Mouse (Mus musculus) heart, embryonic 15.5 days (tissue): ENCODE measurements around the gene Tnfrsf9. TPM values are rescaled to one million over a fixed set of nuclear protein-coding genes. Genes with fewer than 3 reads are reported as not detected.

ENCODE experiments used
- ATAC-seq: fragments of 200-750 bp; cut with Nextera tagmentation; replicated peaks from 2 replicates; pipeline ENCODE4 v1.8.0; 2017; ENCODE audit warnings: low read depth, moderate TSS enrichment; ENCODE audit not compliant: insufficient number of reproducible peaks, insufficient read depth, low FRiP score
- H3K27ac ChIP-seq: fragments of 300-500 bp; sonication (generic); 2 replicates; pipeline ENCODE4 v1.5.1; 2015; ENCODE audit warnings: mild to moderate bottlenecking, inconsistent platforms
- H3K27me3 ChIP-seq: fragments of 300-500 bp; sonication (generic); 2 replicates; pipeline ENCODE4 v1.6.1; 2015; ENCODE audit warnings: inconsistent platforms
- H3K36me3 ChIP-seq: fragments of 300-500 bp; sonication (generic); 2 replicates; pipeline ENCODE4 v1.6.1; 2015; ENCODE audit warnings: mild to moderate bottlenecking, inconsistent platforms
- H3K4me1 ChIP-seq: fragments of 300-500 bp; sonication (generic); replicated peaks from 2 replicates; pipeline ENCODE4 v1.6.1; 2015; ENCODE audit warnings: inconsistent platforms
- H3K4me2 ChIP-seq: fragments of 300-500 bp; sonication (generic); 2 replicates; pipeline ENCODE4 v1.6.1; 2015; ENCODE audit warnings: inconsistent platforms, mild to moderate bottlenecking, moderate library complexity
- H3K4me3 ChIP-seq: fragments of 300-500 bp; sonication (generic); 2 replicates; pipeline ENCODE4 v1.5.1; 2015; ENCODE audit warnings: mild to moderate bottlenecking, inconsistent platforms
- H3K9ac ChIP-seq: fragments of 300-500 bp; sonication (generic); 2 replicates; pipeline ENCODE4 v1.6.1; 2015; ENCODE audit warnings: mild to moderate bottlenecking, inconsistent platforms
- H3K9me3 ChIP-seq: fragments of 300-500 bp; sonication (generic); replicated peaks from 2 replicates; pipeline ENCODE4 v1.6.1; 2016; ENCODE audit warnings: inconsistent platforms
- WGBS: fragments of 180-500 bp; shearing (Covaris S2); methylation state at CpG from one replicate; pipeline ENCODE4 v1.1.7; 2015; ENCODE audit warnings: mixed read lengths; 5-methylcytosine and 5-hydroxymethylcytosine counted together
- polyA plus RNA-seq: library from polyadenylated mRNA; unstranded; fragments of >200 nt; fragmentation: Nextera tagmentation; extraction: Ambion mirVana; gene quantifications from 2 replicates; pipeline ENCODE4 v1.2.1, GENCODE M21; 2015

Gene Tnfrsf9
- 2.0 and 2.6 TPM in 2 replicates for polyA plus RNA-seq

GRCm38 (mm10) chr4:150914290-150914733 lies at the start of gene Tnfrsf9, which contains the start of gene Park7:
Tnfrsf9 (plus strand) TSS chr4:150914562.
Park7 (minus strand) TSS chr4:150914437.
- Histone ChIP-seq H3K27me3 (no peaks in the 10 kb centered on the region), H3K27ac (peak within 1 kb of the TSS; percentile 86), H3K4me1 (peaks cover 17% of the 10 kb centered on the region), H3K36me3 (no peaks in the 10 kb centered on the region), H3K4me2 (peak within 1 kb of the TSS; percentile 69), H3K9ac (peak within 1 kb of the TSS; percentile 68), H3K9me3 (no peaks in the 10 kb centered on the region), H3K4me3 (peak within 1 kb of the TSS; percentile 70)
- ATAC-seq: peak; percentile 83
- 0% methylated on average over 48 of the region's 48 CpGs for WGBS

DNA sequence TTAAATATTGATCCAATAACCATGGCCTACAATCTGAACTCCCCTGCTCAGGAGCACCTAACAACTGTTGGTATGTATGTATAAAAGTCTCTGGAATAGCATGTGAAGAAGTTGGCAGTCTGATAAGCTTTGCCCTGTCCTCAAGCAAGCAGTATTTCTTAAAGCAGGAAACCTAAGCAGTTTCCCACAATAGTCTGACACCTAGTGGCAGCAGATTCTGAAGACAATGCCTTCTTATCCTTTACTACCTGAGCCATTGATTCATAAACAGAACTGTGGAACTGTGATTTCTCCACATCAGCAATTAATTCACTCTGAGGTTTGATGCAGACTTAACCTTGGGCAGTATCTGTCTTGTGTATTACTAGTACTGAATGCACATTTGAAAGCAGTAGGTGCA lies 49.0 kb upstream of the Tnfrsf9 start:
- Histone ChIP-seq H3K9ac (no peak overlapping the region), H3K4me2 (no peak overlapping the region), H3K9me3 (no peaks in the 10 kb centered on the region), H3K4me1 (peaks cover 14% of the 10 kb centered on the region), H3K36me3 (peaks cover 25% of the 10 kb centered on the region), H3K27ac (no peak overlapping the region), H3K4me3 (no peak overlapping the region), H3K27me3 (no peaks in the 10 kb centered on the region)
- no peak for ATAC-seq

- ATAC-seq: no peak
- peaks cover 25% of the 10 kb centered on the region for H3K36me3 ChIP-seq
- no peak overlapping the region for H3K9ac ChIP-seq
- H3K4me1 ChIP-seq: peaks cover 17% of the 10 kb centered on the region
- no peak overlapping the region for H3K4me3 ChIP-seq
- H3K27ac ChIP-seq: no peak overlapping the region
- H3K4me2 ChIP-seq: no peak overlapping the region
- no peaks in the 10 kb centered on the region for H3K27me3 ChIP-seq
- 85% methylated on average over 11 of the region's 11 CpGs for WGBS
- H3K9me3 ChIP-seq: no peaks in the 10 kb centered on the region
Observed at GRCm38 (mm10) chr4:150866069-150866468, 48.3 kb upstream of the Tnfrsf9 start.

GRCm38 (mm10) chr4:150866494-150866893 lies 47.9 kb upstream of the Tnfrsf9 start:
- no peak overlapping the region for H3K9ac ChIP-seq
- 87% methylated on average over 12 of the region's 12 CpGs for WGBS
- H3K9me3 ChIP-seq: no peaks in the 10 kb centered on the region
- peaks cover 25% of the 10 kb centered on the region for H3K36me3 ChIP-seq
- no peak overlapping the region for H3K4me3 ChIP-seq
- no peak overlapping the region for H3K27ac ChIP-seq
- peaks cover 19% of the 10 kb centered on the region for H3K4me1 ChIP-seq
- no peak overlapping the region for H3K4me2 ChIP-seq
- no peaks in the 10 kb centered on the region for H3K27me3 ChIP-seq
- ATAC-seq: no peak

DNA sequence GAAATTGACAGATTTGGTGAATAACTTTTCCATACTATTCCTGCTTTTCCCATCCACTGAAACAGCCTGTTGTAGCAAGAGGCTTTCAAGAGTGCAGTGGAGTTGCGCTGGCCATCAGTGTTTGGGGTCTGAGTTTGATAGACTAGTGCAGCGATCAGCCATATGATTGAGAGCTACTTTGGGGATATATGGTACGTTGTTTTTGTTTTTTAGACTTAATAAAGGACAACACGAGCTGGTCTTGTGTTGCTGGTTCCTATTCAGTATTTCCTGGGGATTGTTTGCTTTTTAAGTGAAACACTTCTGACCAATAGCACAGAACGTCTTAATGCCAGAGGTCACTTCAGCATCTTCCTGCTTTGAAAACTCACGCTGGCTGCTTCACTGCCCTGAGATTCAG lies 46.2 kb upstream of the Tnfrsf9 start:
- Histone ChIP-seq H3K9ac (no peak overlapping the region), H3K36me3 (peaks cover 25% of the 10 kb centered on the region), H3K27me3 (no peaks in the 10 kb centered on the region), H3K4me2 (no peak overlapping the region), H3K27ac (no peak overlapping the region), H3K4me1 (peaks cover 29% of the 10 kb centered on the region), H3K4me3 (no peak overlapping the region), H3K9me3 (no peaks in the 10 kb centered on the region)
- ATAC-seq: no peak
- 79% methylated on average over 6 of the region's 6 CpGs for WGBS

- Histone ChIP-seq H3K4me1 (peaks cover 29% of the 10 kb centered on the region), H3K9me3 (no peaks in the 10 kb centered on the region), H3K27ac (no peak overlapping the region), H3K36me3 (peaks cover 25% of the 10 kb centered on the region), H3K27me3 (no peaks in the 10 kb centered on the region), H3K4me3 (no peak overlapping the region), H3K4me2 (no peak overlapping the region), H3K9ac (no peak overlapping the region)
- ATAC-seq: no peak
- 79% methylated on average over 2 of the region's 2 CpGs for WGBS
Observed at GRCm38 (mm10) chr4:150868859-150869258, 45.5 kb upstream of the Tnfrsf9 start.

- no peak overlapping the region for H3K4me3 ChIP-seq
- no peaks in the 10 kb centered on the region for H3K27me3 ChIP-seq
- ATAC-seq: no peak
- H3K4me1 ChIP-seq: peaks cover 29% of the 10 kb centered on the region
- no peak overlapping the region for H3K9ac ChIP-seq
- no peak overlapping the region for H3K4me2 ChIP-seq
- H3K36me3 ChIP-seq: peaks cover 25% of the 10 kb centered on the region
- H3K9me3 ChIP-seq: no peaks in the 10 kb centered on the region
- 48% methylated on average over 17 of the region's 17 CpGs for WGBS
- peak overlapping the region; percentile 13; the same call in 1 of the 2 replicates for H3K27ac ChIP-seq
Observed at GRCm38 (mm10) chr4:150869276-150870197, 44.8 kb upstream of the Tnfrsf9 start.

DNA sequence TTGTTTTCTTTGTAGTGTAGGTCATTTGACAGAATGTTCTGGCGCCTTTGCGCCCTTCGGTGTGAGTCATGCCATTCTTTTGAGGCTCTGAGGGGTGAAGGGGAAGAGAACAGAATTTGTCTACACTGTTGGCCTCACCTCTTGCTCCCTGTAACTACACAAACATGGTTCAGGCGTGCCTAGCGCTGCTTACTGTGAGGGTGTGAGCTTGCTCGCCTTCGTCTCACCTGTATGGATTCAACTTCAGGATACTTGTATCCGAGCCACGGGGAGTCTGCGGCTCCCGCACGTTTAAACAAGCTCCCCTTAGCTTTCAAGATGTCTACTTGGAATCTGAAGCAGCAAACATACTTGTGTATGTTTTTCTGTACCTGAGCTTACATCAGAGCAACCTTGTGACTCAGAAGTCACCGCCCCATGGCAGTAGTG lies 43.4 kb upstream of the Tnfrsf9 start:
- peaks cover 21% of the 10 kb centered on the region for H3K36me3 ChIP-seq
- no peak for ATAC-seq
- no peak overlapping the region for H3K4me3 ChIP-seq
- no peaks in the 10 kb centered on the region for H3K27me3 ChIP-seq
- peaks cover 29% of the 10 kb centered on the region for H3K4me1 ChIP-seq
- no peak overlapping the region for H3K4me2 ChIP-seq
- no peak overlapping the region for H3K9ac ChIP-seq
- H3K27ac ChIP-seq: peak overlapping the region; percentile 60
- H3K9me3 ChIP-seq: no peaks in the 10 kb centered on the region
- WGBS: 76% methylated on average over 13 of the region's 13 CpGs

- no peak overlapping the region for H3K4me2 ChIP-seq
- 26% methylated on average over 10 of the region's 10 CpGs for WGBS
- no peaks in the 10 kb centered on the region for H3K27me3 ChIP-seq
- peak overlapping the region; percentile 60 for H3K27ac ChIP-seq
- peaks cover 29% of the 10 kb centered on the region for H3K4me1 ChIP-seq
- H3K9ac ChIP-seq: no peak overlapping the region
- H3K9me3 ChIP-seq: no peaks in the 10 kb centered on the region
- peaks cover 15% of the 10 kb centered on the region for H3K36me3 ChIP-seq
- no peak overlapping the region for H3K4me3 ChIP-seq
- ATAC-seq: peak; percentile 63
Observed at GRCm38 (mm10) chr4:150871392-150872138, 42.8 kb upstream of the Tnfrsf9 start.

DNA sequence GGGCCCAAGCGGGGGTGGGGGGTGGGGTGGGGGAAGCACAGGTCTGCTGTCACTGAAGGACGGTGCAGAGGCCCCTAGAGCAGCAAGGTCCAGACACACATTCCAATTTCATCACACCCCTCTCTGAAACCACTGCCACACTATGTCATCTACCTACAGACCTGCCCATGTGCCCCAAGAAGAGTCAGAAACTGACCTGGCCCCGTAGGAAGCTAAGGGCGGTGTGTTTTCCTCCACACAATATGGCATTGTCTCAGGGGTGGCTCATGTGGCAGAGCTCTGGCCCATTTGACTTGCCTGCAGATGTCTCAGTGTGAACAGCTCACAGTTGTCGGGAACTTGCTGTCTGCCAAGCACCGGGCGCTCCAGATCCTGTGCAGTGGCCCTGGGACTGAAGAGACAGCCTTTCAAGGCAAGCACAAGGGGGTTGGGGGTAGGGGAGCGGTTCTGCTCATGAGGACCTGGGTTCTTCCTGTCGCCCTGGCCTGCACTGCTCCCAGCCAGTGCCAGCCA lies 42.2 kb upstream of the Tnfrsf9 start:
- H3K9me3 ChIP-seq: no peaks in the 10 kb centered on the region
- H3K27me3 ChIP-seq: no peaks in the 10 kb centered on the region
- no peak for ATAC-seq
- H3K9ac ChIP-seq: no peak overlapping the region
- WGBS: 41% methylated on average over 9 of the region's 9 CpGs
- no peak overlapping the region for H3K4me3 ChIP-seq
- H3K36me3 ChIP-seq: peaks cover 9% of the 10 kb centered on the region
- H3K4me1 ChIP-seq: peaks cover 29% of the 10 kb centered on the region
- peak overlapping the region; percentile 60 for H3K27ac ChIP-seq
- H3K4me2 ChIP-seq: no peak overlapping the region

DNA sequence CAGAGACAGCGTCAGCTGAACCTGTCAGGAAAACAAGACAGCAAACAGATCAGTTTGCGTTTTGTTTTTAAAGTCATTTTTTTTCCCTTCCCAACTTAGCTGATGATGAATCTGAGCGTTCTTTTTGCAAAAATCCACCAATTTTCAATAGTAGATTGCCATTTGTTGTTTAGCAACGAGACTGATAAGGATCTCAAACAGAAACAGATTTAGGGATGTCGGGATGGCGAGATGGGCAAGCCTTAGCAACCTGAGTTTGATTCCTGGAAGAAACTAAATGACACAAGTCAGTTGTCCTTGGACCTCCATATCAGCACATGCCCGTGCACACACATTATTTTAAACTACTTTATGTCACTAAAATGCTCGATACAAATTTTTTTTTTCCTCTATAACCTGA lies 41.7 kb upstream of the Tnfrsf9 start:
- ATAC-seq: no peak
- H3K27me3 ChIP-seq: no peaks in the 10 kb centered on the region
- H3K36me3 ChIP-seq: peaks cover 4% of the 10 kb centered on the region
- H3K4me3 ChIP-seq: no peak overlapping the region
- H3K27ac ChIP-seq: peak overlapping the region; percentile 60; the same call in 1 of the 2 replicates
- H3K4me2 ChIP-seq: no peak overlapping the region
- H3K9me3 ChIP-seq: no peaks in the 10 kb centered on the region
- H3K9ac ChIP-seq: no peak overlapping the region
- 70% methylated on average over 8 of the region's 8 CpGs for WGBS
- H3K4me1 ChIP-seq: peaks cover 29% of the 10 kb centered on the region
